Mouse (Mus musculus): ENCODE results near the gene Atxn1. TPM values are rescaled to one million over a fixed set of nuclear protein-coding genes. Genes with fewer than 3 reads are reported as not detected.

Atxn1 gene
- polyA plus RNA-seq, 1 experiment from 2014 or later = 8.3 TPM

GRCm38 (mm10) chr13:45976894-45977293, 12.1 kb upstream of the Atxn1 start:
- peak; percentile 97 for TF ChIP-seq CTCF (IDR thresholded peaks at IDR 0.05)
- ATAC-seq (no peak), DNase-seq (ENCODE audit: low read depth, low spot score) (no peak)
- ChIA-PET POLR2A (no interaction called here), CTCF (interaction anchor here (0.6 to 3.9 kb wide), 6 partner anchors 10 to 281 kb away, joined by 3 to 19 read pairs (median 8); no protein-coding TSS in a partner anchor)
- peaks cover 15% of the 10 kb centered on the region for H3K27me3 ChIP-seq
- in situ Hi-C loops (cut with MboI; ENCODE audit: low pct_unique_long_range_greater_than_20kb) = loop anchor here (5.0 to 10.0 kb wide), 2 partner anchors 185 to 442 kb away; no protein-coding TSS in a partner anchor

- peaks cover 5% of the 10 kb centered on the region for H3K27me3 ChIP-seq
- TF ChIP-seq CTCF (IDR thresholded peaks at IDR 0.05) = no peak
- DNase-seq (ENCODE audit: low read depth, low spot score) (no peak), ATAC-seq (no peak)
- ChIA-PET POLR2A (interaction anchor here (0.5 kb wide), 1 partner anchor 10 kb away, joined by 4 read pairs; no protein-coding TSS in a partner anchor), CTCF (no interaction called here)
- in situ Hi-C loops (cut with MboI; ENCODE audit: low pct_unique_long_range_greater_than_20kb) = loop anchor here (5.0 to 10.0 kb wide), 4 partner anchors 188 to 440 kb away; no protein-coding TSS in a partner anchor
Observed at GRCm38 (mm10) chr13:45974651-45975050, 9.8 kb upstream of the Atxn1 start.

DNA sequence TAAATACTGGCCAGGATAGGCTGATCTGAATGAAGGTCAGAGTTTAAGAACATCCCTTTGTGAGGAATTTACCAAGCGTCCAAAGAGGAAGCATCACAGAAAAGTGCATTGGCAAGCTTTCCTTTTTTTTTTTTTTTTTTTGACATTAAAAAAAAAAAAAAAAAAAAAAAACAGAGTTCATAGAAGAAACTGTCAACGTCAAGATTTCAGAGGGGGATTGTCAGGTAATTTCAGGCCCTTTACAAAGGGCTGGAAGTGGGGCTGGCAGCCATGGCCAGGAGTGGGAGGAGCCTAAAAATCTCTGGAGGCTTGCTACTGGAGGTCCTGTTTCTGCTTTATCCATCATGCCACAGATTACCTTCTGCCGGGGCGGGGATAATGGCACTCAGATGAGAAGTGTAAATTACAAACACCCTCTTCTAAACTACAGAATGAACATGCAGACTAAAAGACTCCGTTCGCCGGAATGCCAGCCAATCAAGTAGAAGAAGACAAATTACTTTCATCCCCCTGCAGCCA, 9.2 kb upstream of the Atxn1 start:
- TF ChIP-seq CTCF (IDR thresholded peaks at IDR 0.05) = no peak
- peaks cover 2% of the 10 kb centered on the region for H3K27me3 ChIP-seq
- in situ Hi-C loops (cut with MboI; ENCODE audit: low pct_unique_long_range_greater_than_20kb) = loop anchor here (5.0 to 10.0 kb wide), 3 partner anchors 283 to 439 kb away; no protein-coding TSS in a partner anchor
- no peak for ATAC-seq
- DNase-seq (ENCODE audit: low read depth, low spot score) = no peak
- ChIA-PET CTCF (no interaction called here), POLR2A (interaction anchor here (0.7 kb wide), 2 partner anchors 9 to 272 kb away, joined by 4 to 7 read pairs; no protein-coding TSS in a partner anchor)

- DNase-seq (ENCODE audit: low read depth, low spot score) (no peak), ATAC-seq (no peak)
- ChIA-PET POLR2A (interaction anchor here (0.5 kb wide), 1 partner anchor 278 kb away, joined by 4 read pairs; no protein-coding TSS in a partner anchor), CTCF (interaction anchor here (1.4 to 1.6 kb wide), 2 partner anchors 191 to 225 kb away, joined by 4 to 5 read pairs; no protein-coding TSS in a partner anchor)
- in situ Hi-C loops (cut with MboI; ENCODE audit: low pct_unique_long_range_greater_than_20kb) = loop anchor here (5.0 to 10.0 kb wide), 3 partner anchors 286 to 436 kb away; no protein-coding TSS in a partner anchor
- no peak for TF ChIP-seq CTCF (IDR thresholded peaks at IDR 0.05)
- no peaks in the 10 kb centered on the region for H3K27me3 ChIP-seq
Observed at GRCm38 (mm10) chr13:45970920-45971536, 6.2 kb upstream of the Atxn1 start.

GRCm38 (mm10) chr13:45968206-45968605, 3.4 kb upstream of the Atxn1 start:
- ChIA-PET POLR2A (no interaction called here), CTCF (interaction anchor here (2.5 kb wide), 1 partner anchor 10 kb away, joined by 13 read pairs; no protein-coding TSS in a partner anchor)
- no peak for TF ChIP-seq CTCF (IDR thresholded peaks at IDR 0.05)
- no peak for DNase-seq (ENCODE audit: low read depth, low spot score)
- in situ Hi-C loops (cut with MboI; ENCODE audit: low pct_unique_long_range_greater_than_20kb) = no loop called here
- no peak for ATAC-seq
- H3K27me3 ChIP-seq = no peaks in the 10 kb centered on the region

DNA sequence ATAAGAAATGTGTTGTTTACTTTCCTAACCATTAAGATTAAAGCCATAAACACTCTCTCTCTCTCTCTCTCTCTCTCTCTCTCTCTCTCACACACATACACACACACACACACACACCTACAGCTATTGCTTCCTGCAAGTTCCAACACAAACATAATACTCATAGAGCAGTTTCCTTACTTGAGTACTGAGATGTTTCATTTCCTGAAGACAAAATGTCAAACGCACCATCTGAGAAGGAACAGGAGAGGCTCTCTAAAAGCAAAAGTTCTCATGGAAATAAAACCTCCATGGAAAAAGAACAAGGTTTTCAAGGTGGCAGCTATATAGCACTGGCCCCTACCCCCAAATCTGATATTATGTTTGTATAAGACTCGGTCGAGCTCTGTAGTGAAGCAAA, 2.6 kb upstream of the Atxn1 start:
- DNase-seq (ENCODE audit: low read depth, low spot score) = no peak
- H3K27me3 ChIP-seq = no peaks in the 10 kb centered on the region
- ATAC-seq = no peak
- CTCF ChIA-PET = interaction anchor here (0.8 to 2.5 kb wide), 10 partner anchors 10 to 408 kb away, joined by 3 to 13 read pairs (median 4); no protein-coding TSS in a partner anchor
- POLR2A ChIA-PET = interaction anchor here (0.6 to 0.7 kb wide), 2 partner anchors 162 to 356 kb away, joined by 3 to 5 read pairs; no protein-coding TSS in a partner anchor
- TF ChIP-seq CTCF (IDR thresholded peaks at IDR 0.05) = no peak
- in situ Hi-C loops (cut with MboI; ENCODE audit: low pct_unique_long_range_greater_than_20kb) = no loop called here

GRCm38 (mm10) chr13:45966586-45966985, 1.8 kb upstream of the Atxn1 start:
- no peak for DNase-seq (ENCODE audit: low read depth, low spot score)
- H3K27me3 ChIP-seq = no peaks in the 10 kb centered on the region
- in situ Hi-C loops (cut with MboI; ENCODE audit: low pct_unique_long_range_greater_than_20kb) = no loop called here
- ChIA-PET CTCF (interaction anchor here (0.6 to 2.5 kb wide), 17 partner anchors 11 to 427 kb away, joined by 3 to 13 read pairs (median 3); no protein-coding TSS in a partner anchor), POLR2A (interaction anchor here (0.6 kb wide), 1 partner anchor 162 kb away, joined by 5 read pairs; no protein-coding TSS in a partner anchor)
- no peak for TF ChIP-seq CTCF (IDR thresholded peaks at IDR 0.05)
- no peak for ATAC-seq

DNA sequence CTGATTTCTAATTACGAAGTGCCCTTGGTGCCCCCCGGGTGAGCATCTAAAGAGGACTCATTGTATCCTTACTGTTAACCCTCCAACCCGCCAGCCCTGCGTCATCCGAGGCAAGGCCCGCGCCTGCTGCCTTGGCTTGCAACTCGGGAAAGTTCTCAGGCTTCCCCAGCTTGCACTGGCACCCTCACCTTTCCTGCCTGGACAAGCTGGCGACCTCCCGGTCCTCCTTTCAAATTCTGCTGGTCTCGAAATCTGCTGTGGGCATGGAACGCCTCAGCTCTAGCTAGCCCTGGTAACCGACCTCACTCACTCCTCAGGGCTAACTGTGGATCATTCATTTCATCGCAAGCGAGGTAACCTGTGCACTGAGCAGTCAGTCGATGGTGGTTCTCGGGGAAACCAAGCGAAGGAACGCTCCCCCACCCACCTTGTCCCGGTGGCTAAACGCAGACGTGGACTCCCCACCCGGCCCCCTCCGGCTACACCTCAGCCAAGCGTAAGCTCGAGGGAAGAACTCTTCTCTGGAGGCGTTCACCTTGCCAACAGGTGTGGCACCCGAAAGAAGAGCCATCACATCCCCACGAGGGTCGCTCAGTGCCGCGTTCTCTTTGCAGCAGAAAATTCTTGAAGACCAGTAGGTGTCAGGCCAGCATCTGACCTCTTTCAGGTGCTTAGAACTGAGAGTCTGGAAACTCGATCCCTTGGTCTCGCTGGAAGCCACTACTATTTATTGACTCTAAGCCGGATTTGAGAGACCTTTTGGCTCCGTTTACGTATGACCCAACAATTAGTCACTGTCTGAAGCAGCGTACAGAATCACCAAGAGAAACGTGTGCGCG, 1.0 kb upstream of the Atxn1 start:
- ChIA-PET POLR2A (interaction anchor here (0.7 to 4.9 kb wide), 2 partner anchors 13 to 27 kb away, joined by 3 to 31 read pairs; no protein-coding TSS in a partner anchor), CTCF (interaction anchor here (0.7 to 2.5 kb wide), 7 partner anchors 12 to 407 kb away, joined by 3 to 13 read pairs (median 3); no protein-coding TSS in a partner anchor)
- DNase-seq (ENCODE audit: low read depth, low spot score) (no peak), ATAC-seq (peak; percentile 28)
- no peak for TF ChIP-seq CTCF (IDR thresholded peaks at IDR 0.05)
- no peaks in the 10 kb centered on the region for H3K27me3 ChIP-seq
- in situ Hi-C loops (cut with MboI; ENCODE audit: low pct_unique_long_range_greater_than_20kb) = no loop called here

DNA sequence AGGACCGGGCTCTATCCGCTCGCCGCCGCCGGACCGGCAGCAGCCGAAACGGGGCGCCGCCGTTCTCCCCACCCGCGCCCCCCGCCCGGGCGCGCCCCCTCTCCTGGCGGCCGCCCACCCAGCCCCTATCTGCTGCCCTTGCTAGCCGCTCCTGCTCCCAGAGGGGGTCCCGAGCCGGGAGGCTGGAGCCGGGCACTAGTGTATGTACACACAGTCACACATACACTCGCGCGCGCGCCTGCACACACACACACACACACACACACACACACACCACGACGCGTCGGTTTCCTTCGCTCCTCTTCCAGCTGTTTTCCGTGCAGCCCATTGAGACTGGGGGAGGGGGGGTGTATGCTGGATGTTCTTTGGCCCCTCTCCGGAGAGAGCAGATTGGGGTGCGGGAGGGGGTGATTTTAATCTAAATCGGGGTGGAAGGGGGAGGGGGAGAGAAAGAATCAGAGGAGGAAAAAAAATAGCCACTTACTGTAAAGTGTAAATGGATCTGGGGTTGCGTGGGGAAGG, 416 bp downstream of the Atxn1 start:
- DNase-seq (ENCODE audit: low read depth, low spot score) (no peak), ATAC-seq (no peak)
- in situ Hi-C loops (cut with MboI; ENCODE audit: low pct_unique_long_range_greater_than_20kb) = no loop called here
- TF ChIP-seq CTCF (IDR thresholded peaks at IDR 0.05) = no peak
- CTCF ChIA-PET = interaction anchor here (3.9 kb wide), 1 partner anchor 13 kb away, joined by 14 read pairs; no protein-coding TSS in a partner anchor
- POLR2A ChIA-PET = interaction anchor here (0.6 to 4.9 kb wide), 9 partner anchors 10 to 351 kb away, joined by 3 to 31 read pairs (median 5); no protein-coding TSS in a partner anchor
- no peaks in the 10 kb centered on the region for H3K27me3 ChIP-seq

Data from Patski (cell line).